Mouse (Mus musculus) heart, embryonic 13.5 days (tissue): ENCODE data around the gene Camk2b. TPM values are rescaled to one million over a fixed set of nuclear protein-coding genes. Genes with fewer than 3 reads are reported as not detected.
"Not testable (repeated sequence)": the region's sequence is repeated elsewhere in the genome, so short reads cannot be mapped to it uniquely, and the experiment has no call there.

Source experiments
- ATAC-seq: fragments of 200-750 bp; cut with Nextera tagmentation; 2 replicates; pipeline ENCODE4 v1.8.0; 2017; ENCODE audit warnings: moderate TSS enrichment; ENCODE audit not compliant: insufficient number of reproducible peaks, low FRiP score, low TSS enrichment; ENCODE audit errors: extremely low read depth
- H3K27ac ChIP-seq: fragments of 300-500 bp; sonication (generic); replicated peaks from 2 replicates; pipeline ENCODE4 v1.5.1; 2015; ENCODE audit warnings: moderate library complexity, mild to moderate bottlenecking, inconsistent platforms
- H3K27me3 ChIP-seq: fragments of 300-500 bp; sonication (generic); replicated peaks from 2 replicates; pipeline ENCODE4 v1.6.1; 2015; ENCODE audit warnings: mild to moderate bottlenecking, inconsistent platforms
- H3K36me3 ChIP-seq: fragments of 300-500 bp; sonication (generic); 2 replicates; pipeline ENCODE4 v1.6.1; 2015; ENCODE audit warnings: mild to moderate bottlenecking, inconsistent platforms
- H3K4me1 ChIP-seq: fragments of 300-500 bp; sonication (generic); 2 replicates; pipeline ENCODE4 v1.6.1; 2015; ENCODE audit warnings: inconsistent platforms
- H3K4me2 ChIP-seq: fragments of 300-500 bp; sonication (generic); 2 replicates; pipeline ENCODE4 v1.6.1; 2015; ENCODE audit warnings: inconsistent platforms, mild to moderate bottlenecking, moderate library complexity
- H3K4me3 ChIP-seq: fragments of 300-500 bp; sonication (generic); 2 replicates; pipeline ENCODE4 v1.5.1; 2015; ENCODE audit warnings: moderate library complexity, mild to moderate bottlenecking, inconsistent platforms
- H3K9ac ChIP-seq: fragments of 300-500 bp; sonication (generic); 2 replicates; pipeline ENCODE4 v1.6.1; 2015; ENCODE audit warnings: inconsistent platforms, mild to moderate bottlenecking, moderate library complexity
- H3K9me3 ChIP-seq: fragments of 300-500 bp; sonication (generic); 2 replicates; pipeline ENCODE4 v1.6.1; 2016; ENCODE audit warnings: inconsistent platforms
- WGBS: fragments of 180-500 bp; shearing (Covaris S2); methylation state at CpG from one replicate; pipeline ENCODE4 v1.1.7; 2015; ENCODE audit warnings: mixed read lengths; 5-methylcytosine and 5-hydroxymethylcytosine counted together
- polyA plus RNA-seq: library from polyadenylated mRNA; unstranded; fragments of >200 nt; fragmentation: Nextera tagmentation; extraction: Ambion mirVana; gene quantifications from 2 replicates; pipeline ENCODE4 v1.2.1, GENCODE M21; 2015

The Camk2b gene
- 2.4 and 2.7 TPM in 2 replicates for polyA plus RNA-seq

DNA sequence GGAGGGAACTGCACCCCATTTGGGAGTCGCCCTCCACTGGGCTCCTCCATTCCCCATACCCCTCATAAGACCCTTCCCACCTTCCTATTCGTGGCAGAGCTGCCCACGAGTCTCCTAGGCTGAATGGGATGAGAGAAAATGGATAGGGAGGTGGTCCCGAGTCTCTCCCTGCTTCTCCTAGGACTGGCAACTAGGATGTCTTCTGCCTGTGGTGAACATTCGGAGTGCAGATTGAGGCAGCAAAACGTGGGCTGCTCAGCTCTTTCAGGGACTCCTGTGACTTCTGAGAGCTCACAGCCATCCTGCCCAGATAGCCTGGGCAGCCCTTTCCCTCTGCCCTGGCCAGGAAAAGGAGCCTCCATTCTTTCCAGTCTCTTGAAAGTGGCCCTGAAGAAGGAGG is at the start of gene Camk2b:
Gene Camk2b (minus strand): TSS at position 187 of the 400 bp plus-strand sequence.
- no peaks in the 10 kb centered on the region for H3K9me3 ChIP-seq
- WGBS, result 20% methylated on average over 6 of the region's 6 CpGs
- no peaks in the 10 kb centered on the region for H3K36me3 ChIP-seq
- peak within 1 kb of the TSS; percentile 96 for H3K4me2 ChIP-seq
- no peak within 1 kb of the TSS for H3K27ac ChIP-seq
- H3K27me3 ChIP-seq, result peaks cover 100% of the 10 kb centered on the region
- H3K4me1 ChIP-seq, result peaks cover 18% of the 10 kb centered on the region
- H3K4me3 ChIP-seq, result peak within 1 kb of the TSS; percentile 68
- peak within 1 kb of the TSS; percentile 75 for H3K9ac ChIP-seq
- ATAC-seq, result no peak

DNA sequence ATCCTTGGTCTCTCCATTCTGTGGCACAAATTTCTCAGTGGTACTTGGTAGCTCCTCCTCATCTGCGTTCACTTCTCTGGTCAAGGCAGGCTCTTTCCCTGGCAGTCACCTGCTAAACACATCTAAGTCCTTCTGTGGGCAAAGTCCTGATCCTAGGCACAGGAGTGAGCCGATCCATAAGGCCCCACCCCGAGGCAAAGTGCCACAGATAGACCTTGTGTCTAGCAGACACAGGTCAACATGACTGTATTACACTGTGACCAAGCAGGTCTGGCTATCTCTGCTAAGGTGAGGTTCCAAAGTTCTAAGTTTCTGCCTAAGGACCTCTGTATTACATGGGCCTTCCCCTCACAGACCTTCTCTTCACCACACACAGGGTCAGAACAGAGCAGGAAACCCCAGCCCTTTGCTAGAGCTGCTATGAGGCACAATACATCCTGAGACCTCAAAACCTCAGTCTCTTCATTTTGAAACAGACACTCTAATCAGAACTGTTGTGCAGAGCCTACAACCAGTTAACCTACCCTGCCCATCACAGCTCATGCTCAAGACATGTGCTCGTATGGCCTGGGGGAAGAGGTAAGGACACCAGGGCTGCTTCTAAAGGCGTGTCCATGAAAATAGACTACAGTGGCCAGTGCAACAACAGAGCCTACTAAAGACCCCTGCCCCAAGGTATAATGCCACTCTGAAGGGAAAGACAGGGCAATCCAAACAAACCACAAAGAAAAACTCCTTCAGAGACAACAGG is 45.7 kb upstream of the Camk2b start:
- H3K9ac ChIP-seq, result no peak overlapping the region
- no peak overlapping the region for H3K4me3 ChIP-seq
- H3K4me2 ChIP-seq, result no peak overlapping the region
- H3K27ac ChIP-seq, result no peak overlapping the region
- no peaks in the 10 kb centered on the region for H3K4me1 ChIP-seq
- H3K27me3 ChIP-seq, result no peaks in the 10 kb centered on the region
- H3K36me3 ChIP-seq, result peaks cover 82% of the 10 kb centered on the region
- 91% methylated on average over 5 of the region's 5 CpGs for WGBS
- no peak for ATAC-seq
- H3K9me3 ChIP-seq, result no peaks in the 10 kb centered on the region

DNA sequence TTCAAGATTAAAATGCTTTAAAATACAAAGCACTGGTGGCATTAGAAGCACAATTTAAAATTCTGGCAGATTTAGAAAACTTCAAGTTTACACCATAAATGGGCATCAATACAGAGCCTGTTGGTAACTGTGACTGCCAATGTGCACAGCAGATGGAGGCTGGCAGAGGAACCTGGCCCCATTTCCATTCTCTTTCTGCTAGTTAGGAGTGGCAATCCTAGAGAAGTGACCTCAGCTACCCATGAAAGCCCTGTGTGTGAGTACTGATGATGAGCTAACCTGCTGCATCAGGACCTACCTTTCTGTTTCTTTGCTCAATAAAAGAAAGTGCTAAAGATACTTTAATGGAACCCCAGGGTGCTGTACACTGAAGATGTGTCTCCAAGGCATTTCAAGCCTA is 43.8 kb upstream of the Camk2b start:
- ATAC-seq, result no peak
- Histone ChIP-seq H3K27ac (no peak overlapping the region), H3K27me3 (no peaks in the 10 kb centered on the region), H3K36me3 (peaks cover 91% of the 10 kb centered on the region), H3K9me3 (no peaks in the 10 kb centered on the region), H3K4me1 (peaks cover 10% of the 10 kb centered on the region), H3K4me2 (no peak overlapping the region), H3K9ac (no peak overlapping the region), H3K4me3 (no peak overlapping the region)

DNA sequence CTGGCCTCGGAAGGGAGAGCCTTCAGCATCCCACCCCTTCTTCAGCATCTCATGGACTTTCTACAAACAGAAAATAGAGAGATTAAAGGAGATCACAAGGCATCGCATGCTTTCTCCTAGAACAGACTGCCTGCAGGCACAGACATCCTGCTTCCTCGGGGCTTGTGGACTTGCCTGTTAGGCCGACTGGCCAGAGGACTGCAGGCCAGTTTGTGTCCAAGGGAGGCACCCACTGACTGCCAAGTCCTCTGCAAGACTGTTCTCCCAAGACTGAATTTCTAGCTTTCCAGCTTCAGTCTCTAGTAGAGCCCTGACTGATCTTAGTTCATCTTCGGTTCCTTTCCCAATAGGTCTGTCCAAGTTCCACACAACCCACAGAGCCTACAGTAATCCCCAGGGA is 42.1 kb upstream of the Camk2b start:
- no peak overlapping the region for H3K4me3 ChIP-seq
- H3K27ac ChIP-seq, result no peak overlapping the region
- peaks cover 10% of the 10 kb centered on the region for H3K4me1 ChIP-seq
- no peak overlapping the region for H3K9ac ChIP-seq
- WGBS, result 86% methylated on average over 5 of the region's 5 CpGs
- no peak for ATAC-seq
- H3K9me3 ChIP-seq, result no peaks in the 10 kb centered on the region
- H3K36me3 ChIP-seq, result peaks cover 86% of the 10 kb centered on the region
- H3K4me2 ChIP-seq, result no peak overlapping the region
- H3K27me3 ChIP-seq, result no peaks in the 10 kb centered on the region

DNA sequence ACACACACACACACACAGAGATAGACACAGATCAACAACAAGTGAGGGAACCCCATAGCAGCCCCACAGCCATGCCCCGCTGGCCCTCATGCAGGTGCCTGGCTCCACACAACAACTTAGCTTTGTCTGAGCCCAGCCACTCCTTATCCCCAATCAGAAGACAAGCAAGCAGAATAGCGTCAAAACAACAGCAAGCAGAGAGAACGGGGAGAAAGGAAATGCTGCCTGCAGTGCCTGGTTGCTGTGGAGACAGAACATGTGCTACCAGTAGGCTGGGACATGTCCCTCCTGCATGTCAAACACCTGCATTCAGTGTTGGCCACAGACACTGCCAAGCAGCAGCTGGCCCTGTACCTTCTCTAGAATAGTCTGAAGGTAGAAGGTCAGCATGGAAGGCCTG is 41.6 kb upstream of the Camk2b start:
- 78% methylated on average over 3 of the region's 3 CpGs for WGBS

DNA sequence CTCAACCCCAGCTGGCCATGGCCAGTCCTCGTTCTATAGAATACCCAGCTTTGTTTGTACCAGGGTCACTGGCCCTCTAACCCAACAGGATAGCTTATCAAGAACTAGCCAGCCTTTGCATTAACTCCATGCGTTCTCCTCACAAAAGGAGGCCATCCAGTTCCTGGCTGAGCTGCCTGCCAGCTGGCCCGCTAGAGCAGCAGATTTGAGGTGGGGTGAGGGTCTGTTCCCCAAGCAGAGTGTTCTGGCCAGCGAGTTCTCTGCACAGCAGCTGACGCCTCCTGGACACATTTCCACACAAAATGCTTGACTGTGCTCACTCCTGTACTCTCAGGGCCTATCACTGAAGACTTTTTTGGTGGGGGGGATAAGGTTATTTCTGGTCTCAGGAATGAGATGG is 38.6 kb upstream of the Camk2b start:
- no peak for ATAC-seq
- H3K4me2 ChIP-seq, result no peak overlapping the region
- peaks cover 51% of the 10 kb centered on the region for H3K36me3 ChIP-seq
- peaks cover 10% of the 10 kb centered on the region for H3K4me1 ChIP-seq
- H3K4me3 ChIP-seq, result no peak overlapping the region
- H3K27me3 ChIP-seq, result no peaks in the 10 kb centered on the region
- no peak overlapping the region for H3K9ac ChIP-seq
- no peak overlapping the region for H3K27ac ChIP-seq
- 69% methylated on average over 5 of the region's 5 CpGs for WGBS
- no peaks in the 10 kb centered on the region for H3K9me3 ChIP-seq

More for the DNA sequence above, 41.6 kb upstream of the Camk2b start:
- H3K4me3 ChIP-seq, result no peak overlapping the region
- H3K9me3 ChIP-seq, result no peaks in the 10 kb centered on the region
- H3K27me3 ChIP-seq, result no peaks in the 10 kb centered on the region
- H3K27ac ChIP-seq, result no peak overlapping the region
- peaks cover 80% of the 10 kb centered on the region for H3K36me3 ChIP-seq
- no peak overlapping the region for H3K4me2 ChIP-seq
- ATAC-seq, result no peak
- peaks cover 10% of the 10 kb centered on the region for H3K4me1 ChIP-seq
- H3K9ac ChIP-seq, result no peak overlapping the region

DNA sequence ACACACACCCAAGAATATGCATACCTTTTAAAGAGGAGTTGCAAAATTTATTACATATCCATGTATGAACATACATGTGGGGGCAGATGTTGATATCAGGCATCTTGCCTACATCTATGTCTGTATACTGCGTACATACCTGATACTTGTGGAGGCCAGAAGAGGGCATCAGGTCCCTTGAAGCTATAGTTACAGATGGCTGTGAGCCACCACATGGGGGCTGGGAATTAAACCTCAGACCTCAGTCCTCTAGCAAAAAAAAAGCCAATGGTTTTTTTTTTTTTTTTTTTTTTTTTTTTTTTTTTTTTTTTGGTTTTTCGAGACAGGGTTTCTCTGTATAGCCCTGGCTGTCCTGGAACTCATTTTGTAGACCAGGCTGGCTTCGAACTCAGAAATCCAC is 30.5 kb upstream of the Camk2b start:
- H3K4me3 ChIP-seq, ATAC-seq, H3K27ac ChIP-seq, H3K4me1 ChIP-seq, H3K9ac ChIP-seq, H3K4me2 ChIP-seq, H3K36me3 ChIP-seq, H3K9me3 ChIP-seq, H3K27me3 ChIP-seq: not testable (repeated sequence)
- WGBS, result 74% methylated on average over 2 of the region's 3 CpGs

DNA sequence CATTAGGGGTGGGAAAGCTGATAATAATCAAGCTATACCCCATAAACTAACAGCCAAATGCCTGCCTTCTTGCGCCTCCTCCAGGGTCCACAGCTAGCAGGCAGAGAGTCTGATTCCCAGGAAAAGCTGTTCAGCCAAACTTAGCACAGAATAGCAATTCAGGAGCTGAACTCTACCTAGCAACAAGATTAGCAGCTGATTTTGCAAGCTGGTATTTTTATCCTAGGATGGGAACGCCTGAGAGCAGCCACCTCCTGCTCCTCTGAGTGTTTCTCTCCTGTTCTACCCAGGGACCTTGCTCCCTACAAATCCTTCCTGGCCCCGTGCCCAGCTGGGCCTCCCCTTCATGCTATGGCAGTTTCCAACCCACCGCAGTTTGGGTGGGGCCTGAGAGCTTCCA is 20.8 kb upstream of the Camk2b start:
- no peak overlapping the region for H3K4me2 ChIP-seq
- H3K27me3 ChIP-seq, result no peaks in the 10 kb centered on the region
- H3K36me3 ChIP-seq, result no peaks in the 10 kb centered on the region
- 25% methylated on average over 4 of the region's 4 CpGs for WGBS
- ATAC-seq, result no peak
- peak overlapping the region; percentile 56 for H3K27ac ChIP-seq
- no peak overlapping the region for H3K4me3 ChIP-seq
- H3K4me1 ChIP-seq, result peaks cover 17% of the 10 kb centered on the region
- H3K9me3 ChIP-seq, result no peaks in the 10 kb centered on the region
- peak overlapping the region; percentile 38; the same call in 1 of the 2 replicates for H3K9ac ChIP-seq

DNA sequence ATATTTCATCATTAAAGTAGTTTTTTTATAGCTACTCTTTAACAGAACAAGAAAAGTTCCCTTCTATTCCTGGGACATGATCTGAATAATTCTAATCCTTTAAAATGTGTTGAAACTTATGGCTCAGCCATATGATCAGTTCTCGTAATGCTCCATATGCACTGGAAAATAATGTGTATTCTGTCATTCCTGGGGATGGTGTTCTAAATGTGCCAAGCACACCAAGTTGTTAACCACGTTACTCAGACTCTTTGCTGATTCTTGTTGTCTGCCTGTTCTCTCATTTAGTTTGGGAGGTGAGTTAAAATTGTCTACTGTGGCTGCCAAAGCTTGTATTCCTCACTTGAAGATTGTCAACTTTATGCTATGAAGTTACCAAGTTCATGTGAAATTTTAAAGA is 12.6 kb upstream of the Camk2b start:
- ATAC-seq, result no peak
- H3K27ac ChIP-seq, result no peak overlapping the region
- no peak overlapping the region for H3K4me3 ChIP-seq
- H3K4me2 ChIP-seq, result no peak overlapping the region
- no peaks in the 10 kb centered on the region for H3K36me3 ChIP-seq
- WGBS, result 81% methylated on average over 2 of the region's 2 CpGs
- H3K27me3 ChIP-seq, result peaks cover 8% of the 10 kb centered on the region
- H3K9ac ChIP-seq, result no peak overlapping the region
- no peaks in the 10 kb centered on the region for H3K9me3 ChIP-seq
- H3K4me1 ChIP-seq, result peaks cover 17% of the 10 kb centered on the region

DNA sequence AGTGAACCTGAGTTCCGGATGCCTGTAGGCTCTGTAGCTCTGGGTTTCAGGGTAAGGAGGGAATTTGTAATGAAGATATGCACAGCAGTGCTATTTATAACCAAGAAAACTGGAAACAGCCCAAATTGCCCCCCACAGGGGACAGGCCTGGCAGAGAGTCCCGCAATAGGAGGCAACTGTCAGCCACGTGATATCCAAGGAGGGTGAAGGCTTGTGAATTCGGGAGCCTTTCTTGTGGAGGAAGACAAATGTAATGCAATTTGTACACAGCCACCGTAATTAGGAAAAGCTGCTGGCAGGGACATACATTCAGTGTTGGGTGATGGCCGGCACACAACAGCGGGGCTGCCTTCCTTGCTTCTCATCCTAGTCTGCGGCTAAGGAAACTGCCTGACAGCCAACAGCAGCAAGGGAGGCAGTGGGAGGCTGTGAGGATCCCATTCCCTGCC is 9.5 kb upstream of the Camk2b start:
- Histone ChIP-seq H3K27ac (peak overlapping the region; percentile 49; the same call in 1 of the 2 replicates), H3K27me3 (peaks cover 19% of the 10 kb centered on the region), H3K36me3 (no peaks in the 10 kb centered on the region), H3K4me3 (no peak overlapping the region), H3K4me1 (peaks cover 17% of the 10 kb centered on the region), H3K9ac (peak overlapping the region; percentile 3; the same call in 1 of the 2 replicates), H3K9me3 (no peaks in the 10 kb centered on the region), H3K4me2 (no peak overlapping the region)
- WGBS, result 45% methylated on average over 8 of the region's 8 CpGs
- ATAC-seq, result no peak

DNA sequence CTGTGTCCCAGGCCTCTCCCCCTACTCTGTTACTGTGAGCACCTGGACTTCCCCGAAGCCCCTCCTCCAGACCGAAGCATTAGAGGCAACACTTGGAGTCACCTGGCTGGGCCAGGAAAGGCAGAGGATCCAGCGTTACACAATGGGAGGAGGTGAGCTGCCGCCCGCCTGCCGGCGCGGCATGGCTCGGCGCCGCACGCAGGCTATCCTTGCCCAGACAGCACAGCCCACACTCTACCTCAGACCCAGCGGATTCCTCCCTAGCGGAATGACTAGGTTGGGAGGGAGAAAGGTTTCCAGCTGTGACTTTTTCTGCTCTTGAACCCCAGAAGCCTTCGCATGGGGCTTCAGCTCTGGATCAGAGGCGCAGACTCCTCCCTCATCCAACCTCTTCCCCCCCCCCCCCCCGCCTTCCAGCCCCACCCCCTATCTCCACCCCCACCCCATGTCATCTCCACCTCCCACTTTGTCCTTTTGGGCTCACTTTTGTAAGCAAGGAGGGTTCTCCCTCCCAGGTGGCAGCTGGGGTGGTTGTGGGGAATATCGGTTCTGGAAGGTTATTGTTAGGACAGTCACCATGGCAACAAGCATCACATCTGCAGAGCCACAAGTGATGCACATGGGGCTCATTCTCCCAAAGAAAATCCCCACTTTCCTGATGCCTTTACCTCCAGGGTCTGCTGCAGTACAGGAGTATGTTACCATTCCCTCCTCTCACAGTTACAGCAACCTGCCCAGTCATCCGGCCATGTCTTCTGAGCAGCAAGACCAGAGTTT is 2.2 kb upstream of the Camk2b start:
- H3K4me2 ChIP-seq, result peak overlapping the region; percentile 31

More for the DNA sequence above, 2.2 kb upstream of the Camk2b start:
- no peaks in the 10 kb centered on the region for H3K9me3 ChIP-seq
- no peak for ATAC-seq
- H3K9ac ChIP-seq, result no peak overlapping the region
- 12% methylated on average over 16 of the region's 19 CpGs for WGBS
- peaks cover 87% of the 10 kb centered on the region for H3K27me3 ChIP-seq
- H3K4me3 ChIP-seq, result 0 out of 2 replicates have a peak overlapping the region, but pooled peaks have one; percentile 18
- no peak overlapping the region for H3K27ac ChIP-seq
- H3K4me1 ChIP-seq, result peaks cover 18% of the 10 kb centered on the region
- H3K36me3 ChIP-seq, result no peaks in the 10 kb centered on the region
